8 mouse cellular contexts compared by ENCODE assay signal in genomic region chr6:17281757-17282092, GRCm38 (mm10). TPM values are rescaled to one million over a fixed set of nuclear protein-coding genes. Genes with fewer than 3 reads are reported as not detected.
DNase-seq lines count a peak whose midpoint lies in the region; ATAC-seq and TF ChIP-seq lines count a peak whose summit lies in the region.

No protein-coding gene starts in this region.

- H3K4me3 ChIP-seq in kidney, embryonic 14.5 days (ENCODE audit: low read length), result peak overlapping the region; percentile 38
- peak overlapping the region; percentile 45 for H3K4me3 ChIP-seq in cortical plate, adult 2 months (ENCODE audit: insufficient read depth, low read length)
- peak overlapping the region; percentile 50 for H3K4me3 ChIP-seq in liver, embryonic 15.5 days (replicated peaks)
- peak overlapping the region; percentile 46 for H3K4me3 ChIP-seq in stomach, embryonic 15.5 days (replicated peaks)

- 0 out of 2 replicates have a peak, but pooled peaks cover 6% of the 10 kb centered on the region for H3K4me1 ChIP-seq in kidney, embryonic 14.5 days (ENCODE audit: control insufficient read depth, insufficient read depth, low read length)
- H3K4me1 ChIP-seq in cortical plate, adult 2 months (ENCODE audit: control insufficient read depth, insufficient read depth, low read length), result peaks cover 2% of the 10 kb centered on the region; the same call in 1 of the 2 replicates
- 0 out of 2 replicates have a peak, but pooled peaks cover 6% of the 10 kb centered on the region for H3K4me1 ChIP-seq in liver, embryonic 15.5 days (replicated peaks)
- no peaks in the 10 kb centered on the region for H3K4me1 ChIP-seq in stomach, embryonic 15.5 days

- TF ChIP-seq POLR2A in cortical plate, adult 2 months (IDR thresholded peaks at IDR 0.05; ENCODE audit: extremely low read depth, insufficient read depth, low read length), result no peak

- WGBS in kidney, embryonic 14.5 days, result 26% methylated on average over 8 of the region's 8 CpGs
- 8% methylated on average over 8 of the region's 8 CpGs for WGBS in liver, embryonic 15.5 days (ENCODE audit: insufficient replicate concordance)
- 19% methylated on average over 8 of the region's 8 CpGs for WGBS in stomach, embryonic 15.5 days

- DNase-seq in kidney, postnatal 10 days, result no peak
- DNase-seq in heart, postnatal 25 days (ENCODE audit: low spot score), result peak; percentile 3
- no peak for DNase-seq in adipocyte (ENCODE audit: low spot score)
- no peak for DNase-seq in adrenal gland, postnatal 14 days

- intact Hi-C loops in heart, postnatal 25 days (cut with DNase I), result loop anchor here (1.0 to 5.0 kb wide), 5 partner anchors 26 to 109 kb away; no protein-coding TSS in a partner anchor

- no peak for TF ChIP-seq CTCF in cortical plate, adult 2 months (IDR thresholded peaks at IDR 0.05; ENCODE audit: extremely low read depth, insufficient read depth, low read length)

- H3K9me3 ChIP-seq in kidney, embryonic 14.5 days (ENCODE audit: control insufficient read depth, low read length), result no peaks in the 10 kb centered on the region
- no peaks in the 10 kb centered on the region for H3K9me3 ChIP-seq in liver, embryonic 15.5 days (replicated peaks)
- no peaks in the 10 kb centered on the region for H3K9me3 ChIP-seq in stomach, embryonic 15.5 days

- H3K9ac ChIP-seq in kidney, embryonic 14.5 days (ENCODE audit: low read depth, low read length), result peak overlapping the region; percentile 64; the same call in 1 of the 2 replicates
- H3K9ac ChIP-seq in liver, embryonic 15.5 days, result no peak overlapping the region
- H3K9ac ChIP-seq in stomach, embryonic 15.5 days, result peak overlapping the region; percentile 8; the same call in 1 of the 2 replicates

- H3K36me3 ChIP-seq in kidney, embryonic 14.5 days (ENCODE audit: control insufficient read depth, insufficient read depth, low read length), result no peaks in the 10 kb centered on the region
- no peaks in the 10 kb centered on the region for H3K36me3 ChIP-seq in liver, embryonic 15.5 days (replicated peaks)
- no peaks in the 10 kb centered on the region for H3K36me3 ChIP-seq in stomach, embryonic 15.5 days

- H3K4me2 ChIP-seq in kidney, embryonic 14.5 days (replicated peaks; ENCODE audit: low read depth, low read length), result peak overlapping the region; percentile 80
- peak overlapping the region; percentile 69 for H3K4me2 ChIP-seq in liver, embryonic 15.5 days
- peak overlapping the region; percentile 72 for H3K4me2 ChIP-seq in stomach, embryonic 15.5 days

- no peaks in the 10 kb centered on the region for H3K27me3 ChIP-seq in kidney, embryonic 14.5 days (ENCODE audit: control insufficient read depth, insufficient read depth, low read length)
- H3K27me3 ChIP-seq in liver, embryonic 15.5 days, result peaks cover 17% of the 10 kb centered on the region
- no peaks in the 10 kb centered on the region for H3K27me3 ChIP-seq in stomach, embryonic 15.5 days (replicated peaks)

- no peak; the same call in 1 of the 2 replicates for ATAC-seq in kidney, embryonic 14.5 days (ENCODE audit: low FRiP score, low TSS enrichment)
- no peak for ATAC-seq in liver, embryonic 15.5 days (ENCODE audit: insufficient read depth)
- no peak for ATAC-seq in stomach, embryonic 15.5 days (ENCODE audit: insufficient read depth, low FRiP score, low read depth)

- H3K27ac ChIP-seq in kidney, embryonic 14.5 days (ENCODE audit: low read depth, low read length), result peak overlapping the region; percentile 62; the same call in 1 of the 2 replicates
- no peak overlapping the region for H3K27ac ChIP-seq in cortical plate, adult 2 months (ENCODE audit: insufficient read depth, low read length)
- H3K27ac ChIP-seq in liver, embryonic 15.5 days (replicated peaks), result no peak overlapping the region
- peak overlapping the region; percentile 89 for H3K27ac ChIP-seq in stomach, embryonic 15.5 days

RNA-seq across cellular contexts. Expression of gene Cav2, which starts 0.7 kb away (rescaled TPM):
- polyA plus RNA-seq in kidney, embryonic 14.5 days (2014; fragmentation: Nextera tagmentation; extraction: Ambion mirVana), result 18.7 and 19.8 TPM in 2 replicates
- polyA plus RNA-seq in cortical plate, adult 2 months (2012; rRNA removed), result 31.8 and 32.4 TPM in 2 replicates
- total RNA-seq in heart, postnatal 25 days (2021), result 10 to 100 TPM; 51.1 to 56.1 TPM
- 2.8 and 2.9 TPM in 2 replicates for polyA plus RNA-seq in liver, embryonic 15.5 days (2015; fragmentation: Nextera tagmentation; extraction: Ambion mirVana)
- polyA plus RNA-seq in stomach, embryonic 15.5 days (2015; fragmentation: Nextera tagmentation; extraction: Ambion mirVana), result 43.4 and 52.2 TPM in 2 replicates
- 55.3 and 61.5 TPM in 2 replicates for total RNA-seq in adrenal gland, postnatal 14 days (2021)

RNA-seq across cellular contexts. Expression of gene Cav1, which starts 24.4 kb away (rescaled TPM):
- polyA plus RNA-seq in kidney, embryonic 14.5 days (2014; fragmentation: Nextera tagmentation; extraction: Ambion mirVana), result 49.2 and 52.9 TPM in 2 replicates
- 22.5 and 25.1 TPM in 2 replicates for polyA plus RNA-seq in cortical plate, adult 2 months (2012; rRNA removed)
- 100 to 1,000 TPM; 242 to 304 TPM for total RNA-seq in heart, postnatal 25 days (2021)
- 5.7 and 6.1 TPM in 2 replicates for polyA plus RNA-seq in liver, embryonic 15.5 days (2015; fragmentation: Nextera tagmentation; extraction: Ambion mirVana)
- 304 and 345 TPM in 2 replicates for polyA plus RNA-seq in stomach, embryonic 15.5 days (2015; fragmentation: Nextera tagmentation; extraction: Ambion mirVana)
- total RNA-seq in adrenal gland, postnatal 14 days (2021), result 381 and 383 TPM in 2 replicates

Comparison
In these comparisons a context has a peak if more than half of its experiments do, and no peak if none do; other contexts are left out.
1. H3K27ac ChIP-seq: peak in kidney, embryonic 14.5 days (single experiment) and stomach, embryonic 15.5 days (single experiment); none in cortical plate, adult 2 months (single experiment) and liver, embryonic 15.5 days (single experiment).
2. Peak in every context shown above with its lines, with median percentiles within 50 percentile points of each other: H3K4me2 ChIP-seq and H3K4me3 ChIP-seq.